Mouse (Mus musculus): Measurements from ENCODE around the gene Fbxl21. TPM values are rescaled to one million over a fixed set of nuclear protein-coding genes. Genes with fewer than 3 reads are reported as not detected.

The Fbxl21 gene
- total RNA-seq, 1 experiment from 2014 or later = not detected

- ATAC-seq (replicated peaks; ENCODE audit: low read depth, poor library complexity, severe bottlenecking) = peak; percentile 82
Observed at GRCm38 (mm10) chr13:56529031-56529430, 6.8 kb downstream of the Fbxl21 start.

GRCm38 (mm10) chr13:56529685-56530084, 7.4 kb downstream of the Fbxl21 start:
- ATAC-seq (replicated peaks; ENCODE audit: low read depth, poor library complexity, severe bottlenecking) = peak; percentile 39

GRCm38 (mm10) chr13:56534931-56535330, 12.7 kb downstream of the Fbxl21 start:
- no peak for ATAC-seq (replicated peaks; ENCODE audit: low read depth, poor library complexity, severe bottlenecking)

GRCm38 (mm10) chr13:56535570-56535969, 13.3 kb downstream of the Fbxl21 start:
- ATAC-seq (replicated peaks; ENCODE audit: low read depth, poor library complexity, severe bottlenecking) = no peak

GRCm38 (mm10) chr13:56537026-56537425, 14.8 kb downstream of the Fbxl21 start:
- no peak for ATAC-seq (replicated peaks; ENCODE audit: low read depth, poor library complexity, severe bottlenecking)

GRCm38 (mm10) chr13:56539846-56540245, 17.6 kb downstream of the Fbxl21 start:
- no peak for ATAC-seq (replicated peaks; ENCODE audit: low read depth, poor library complexity, severe bottlenecking)

- ATAC-seq (replicated peaks; ENCODE audit: low read depth, poor library complexity, severe bottlenecking) = no peak
Observed at GRCm38 (mm10) chr13:56543805-56544204, 21.5 kb downstream of the Fbxl21 start.

GRCm38 (mm10) chr13:56544956-56545355, 22.7 kb downstream of the Fbxl21 start:
- no peak for ATAC-seq (replicated peaks; ENCODE audit: low read depth, poor library complexity, severe bottlenecking)

GRCm38 (mm10) chr13:56548401-56548800, 26.1 kb downstream of the Fbxl21 start, which contains the start of gene Lect2:
TSS of gene Lect2 (minus strand) at chr13:56548502.
- no peak for ATAC-seq (replicated peaks; ENCODE audit: low read depth, poor library complexity, severe bottlenecking)

GRCm38 (mm10) chr13:56549364-56549763, 27.1 kb downstream of the Fbxl21 start:
- ATAC-seq (replicated peaks; ENCODE audit: low read depth, poor library complexity, severe bottlenecking) = peak; percentile 79

- no peak for ATAC-seq (replicated peaks; ENCODE audit: low read depth, poor library complexity, severe bottlenecking)
Observed at GRCm38 (mm10) chr13:56550574-56550973, 28.3 kb downstream of the Fbxl21 start.

GRCm38 (mm10) chr13:56551661-56552060, 29.4 kb downstream of the Fbxl21 start:
- ATAC-seq (replicated peaks; ENCODE audit: low read depth, poor library complexity, severe bottlenecking) = no peak

GRCm38 (mm10) chr13:56553923-56554322, 31.7 kb downstream of the Fbxl21 start:
- no peak for ATAC-seq (replicated peaks; ENCODE audit: low read depth, poor library complexity, severe bottlenecking)

- peak; percentile 77 for ATAC-seq (replicated peaks; ENCODE audit: low read depth, poor library complexity, severe bottlenecking)
Observed at GRCm38 (mm10) chr13:56554409-56554808, 32.1 kb downstream of the Fbxl21 start.

- peak; percentile 42; the same call in 1 of the 2 replicates for ATAC-seq (replicated peaks; ENCODE audit: low read depth, poor library complexity, severe bottlenecking)
Observed at GRCm38 (mm10) chr13:56555957-56556356, 33.7 kb downstream of the Fbxl21 start.

- no peak for ATAC-seq (replicated peaks; ENCODE audit: low read depth, poor library complexity, severe bottlenecking)
Observed at GRCm38 (mm10) chr13:56556701-56557100, 34.4 kb downstream of the Fbxl21 start.

GRCm38 (mm10) chr13:56558811-56559210, 36.5 kb downstream of the Fbxl21 start:
- no peak for ATAC-seq (replicated peaks; ENCODE audit: low read depth, poor library complexity, severe bottlenecking)

- no peak for ATAC-seq (replicated peaks; ENCODE audit: low read depth, poor library complexity, severe bottlenecking)
Observed at GRCm38 (mm10) chr13:56559841-56560370, 37.6 kb downstream of the Fbxl21 start.

- ATAC-seq (replicated peaks; ENCODE audit: low read depth, poor library complexity, severe bottlenecking) = no peak
Observed at GRCm38 (mm10) chr13:56561129-56561528, 38.9 kb downstream of the Fbxl21 start.

GRCm38 (mm10) chr13:56563075-56563474, 40.8 kb downstream of the Fbxl21 start:
- no peak for ATAC-seq (replicated peaks; ENCODE audit: low read depth, poor library complexity, severe bottlenecking)

- no peak for ATAC-seq (replicated peaks; ENCODE audit: low read depth, poor library complexity, severe bottlenecking)
Observed at GRCm38 (mm10) chr13:56566336-56566735, 44.1 kb downstream of the Fbxl21 start.

- no peak for ATAC-seq (replicated peaks; ENCODE audit: low read depth, poor library complexity, severe bottlenecking)
Observed at GRCm38 (mm10) chr13:56571645-56572044, 49.4 kb downstream of the Fbxl21 start.

Data from common myeloid progenitor, adult 5-6 weeks (primary cell).